Mouse (Mus musculus): ENCODE results near the gene Gpr22.

- TF ChIP-seq EP300 (IDR thresholded peaks at IDR 0.05): no peak
- no peak for TF ChIP-seq CTCF (IDR thresholded peaks at IDR 0.05)
Observed at GRCm38 (mm10) chr12:31707531-31707930, 6.2 kb downstream of the Gpr22 start.

Data from lung, postnatal 0 days (tissue).